Mouse (Mus musculus): ENCODE data around the gene Cutc. TPM values are rescaled to one million over a fixed set of nuclear protein-coding genes. Genes with fewer than 3 reads are reported as not detected.
A peak's percentile ranks its signal among the peaks of the same experiment; 100 is the strongest.

Gene Cutc
- polyA plus RNA-seq (2012; ENCODE audit: insufficient read depth, insufficient read length, missing spikeins), result 19.4 and 22.1 TPM in 2 replicates

DNA sequence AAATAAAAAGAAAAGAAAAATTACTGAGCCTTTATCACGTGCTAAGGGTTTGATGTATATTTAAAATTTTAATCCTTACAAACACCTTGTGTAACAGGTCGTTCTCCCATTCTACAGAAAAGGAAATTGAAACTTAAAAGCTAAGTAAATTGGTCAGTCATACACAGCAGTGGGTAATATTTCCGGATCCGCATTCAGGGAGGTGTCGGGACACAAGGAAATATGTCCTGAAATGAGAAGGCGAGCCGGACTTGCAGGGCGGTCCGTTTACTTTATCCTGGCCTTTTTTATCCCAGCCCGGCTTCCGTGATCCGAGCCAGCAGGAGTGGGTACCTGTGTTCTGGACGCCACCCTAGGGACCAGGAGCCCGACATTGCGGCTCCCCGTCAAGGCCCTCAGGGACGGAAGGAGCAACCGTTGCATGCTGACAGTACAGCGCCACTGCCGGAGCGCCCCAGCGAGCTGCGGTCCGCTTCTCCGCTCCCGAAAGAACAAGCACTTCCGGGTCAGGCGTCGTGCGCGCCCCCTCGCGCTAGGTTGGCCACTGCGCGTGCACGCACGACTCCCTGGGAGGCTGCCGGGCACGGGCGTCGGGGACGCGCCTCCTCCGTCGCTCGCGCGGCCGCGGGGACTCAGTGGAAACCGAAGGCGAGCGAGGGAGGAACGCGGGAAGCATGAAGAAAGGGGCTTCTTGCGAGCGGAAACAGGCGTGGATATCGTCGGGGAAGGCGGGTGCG lies at the start of gene Cutc, which contains the start of gene Cox15:
Cutc (plus strand) TSS at position 508 of the 737 bp plus-strand sequence.
Cox15 (minus strand) TSS at position 512 of the 737 bp plus-strand sequence.
- Histone ChIP-seq H3K4me1 (ENCODE audit: control insufficient read depth, insufficient read depth, insufficient read length, low read length) (no peaks in the 10 kb centered on the region), H3K4me3 (ENCODE audit: insufficient read depth, low read depth, low read length) (peak within 1 kb of the TSS; percentile 99), H3K27ac (replicated peaks; ENCODE audit: low read depth, low read length) (peak within 1 kb of the TSS; percentile 95)

- Histone ChIP-seq H3K4me1 (ENCODE audit: control insufficient read depth, insufficient read depth, insufficient read length, low read length) (no peaks in the 10 kb centered on the region), H3K27ac (replicated peaks; ENCODE audit: low read depth, low read length) (no peak overlapping the region), H3K4me3 (ENCODE audit: insufficient read depth, low read depth, low read length) (no peak overlapping the region)
Observed at GRCm38 (mm10) chr19:43704211-43704610, 48.6 kb upstream of the Cutc start.

DNA sequence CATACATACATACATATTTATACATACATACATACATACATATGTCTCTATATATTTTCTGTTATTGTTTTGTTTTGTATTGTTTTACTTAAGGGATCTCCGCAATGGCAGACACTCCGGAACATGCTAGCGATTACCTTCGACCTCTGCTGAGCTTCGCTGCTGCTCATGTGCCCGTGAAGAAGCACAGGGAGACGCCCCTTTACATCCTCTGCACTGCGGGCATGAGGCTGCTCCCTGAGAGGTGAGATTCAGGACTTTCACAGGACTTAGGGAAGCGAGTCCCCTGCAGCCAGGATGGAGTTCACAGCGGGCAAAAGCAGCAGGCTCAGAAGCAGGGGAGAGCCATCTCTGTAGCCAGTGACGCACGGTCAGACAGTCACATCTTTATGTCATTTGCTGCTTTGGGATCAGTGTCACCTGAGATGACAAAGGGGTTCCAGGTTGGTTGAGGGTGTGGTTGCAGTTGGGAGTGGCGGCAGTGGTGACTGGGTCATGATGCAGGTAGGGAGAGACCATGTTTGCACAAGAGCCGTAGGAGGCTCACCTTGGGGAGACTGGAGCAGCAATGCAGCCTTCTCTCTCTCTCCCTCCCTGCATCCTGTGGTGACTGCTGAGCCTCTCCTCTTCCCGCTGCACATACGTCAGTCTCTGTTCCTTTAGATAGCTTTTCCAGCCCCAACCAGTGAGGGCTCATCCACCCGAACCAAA lies 47.9 kb upstream of the Cutc start:
- no peak overlapping the region for H3K27ac ChIP-seq (replicated peaks; ENCODE audit: low read depth, low read length)
- no peak overlapping the region for H3K4me3 ChIP-seq (ENCODE audit: insufficient read depth, low read depth, low read length)
- H3K4me1 ChIP-seq (ENCODE audit: control insufficient read depth, insufficient read depth, insufficient read length, low read length), result no peaks in the 10 kb centered on the region

DNA sequence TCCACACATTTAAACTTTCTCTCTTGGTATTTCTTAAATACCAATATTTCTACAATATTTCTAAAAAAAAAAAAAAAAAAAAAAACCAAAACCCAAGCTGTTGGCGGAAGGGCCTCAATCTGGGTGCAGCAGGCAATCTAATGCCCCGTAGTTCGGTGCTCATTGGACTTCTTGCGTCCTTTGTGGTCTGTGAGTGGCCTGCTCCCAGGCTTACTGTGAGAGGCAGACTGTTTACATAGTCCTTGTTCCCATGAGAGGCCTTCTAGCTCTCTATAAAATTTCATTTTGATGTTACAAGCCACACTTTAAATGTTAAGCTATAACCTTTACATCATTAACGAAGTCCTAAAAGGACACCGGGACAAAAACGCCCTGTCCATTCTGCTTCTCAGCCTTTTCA lies 44.6 kb upstream of the Cutc start:
- Histone ChIP-seq H3K27ac (replicated peaks; ENCODE audit: low read depth, low read length) (no peak overlapping the region), H3K4me3 (ENCODE audit: insufficient read depth, low read depth, low read length) (no peak overlapping the region), H3K4me1 (ENCODE audit: control insufficient read depth, insufficient read depth, insufficient read length, low read length) (no peaks in the 10 kb centered on the region)

DNA sequence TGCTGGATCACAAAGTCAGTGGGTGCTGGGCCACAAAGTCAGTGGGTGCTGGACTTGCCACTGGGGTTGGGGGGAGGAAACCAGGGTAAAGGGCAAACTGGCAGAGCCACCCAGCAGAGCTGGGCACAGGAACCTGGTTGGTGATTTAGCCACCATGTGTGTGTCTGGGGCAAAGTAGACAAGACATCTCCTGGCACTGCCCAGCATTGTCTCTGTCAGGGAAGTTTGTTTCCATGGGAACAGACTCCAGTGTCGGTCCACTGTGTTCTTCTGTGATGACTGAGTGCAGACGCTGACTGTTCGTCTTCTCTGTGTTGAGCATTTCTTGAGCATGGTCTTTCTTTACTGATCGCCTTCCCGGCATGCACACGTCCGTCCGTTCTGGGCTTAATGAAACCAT lies 43.5 kb upstream of the Cutc start:
- H3K4me1 ChIP-seq (ENCODE audit: control insufficient read depth, insufficient read depth, insufficient read length, low read length), result no peaks in the 10 kb centered on the region
- no peak overlapping the region for H3K4me3 ChIP-seq (ENCODE audit: insufficient read depth, low read depth, low read length)
- H3K27ac ChIP-seq (replicated peaks; ENCODE audit: low read depth, low read length), result 0 out of 2 replicates have a peak overlapping the region, but pooled peaks have one; percentile 24

- H3K4me1 ChIP-seq (ENCODE audit: control insufficient read depth, insufficient read depth, insufficient read length, low read length), result no peaks in the 10 kb centered on the region
- peak overlapping the region; percentile 50; the same call in 1 of the 2 replicates for H3K27ac ChIP-seq (replicated peaks; ENCODE audit: low read depth, low read length)
- no peak overlapping the region for H3K4me3 ChIP-seq (ENCODE audit: insufficient read depth, low read depth, low read length)
Observed at GRCm38 (mm10) chr19:43711159-43711916, 41.5 kb upstream of the Cutc start.

- no peak overlapping the region for H3K27ac ChIP-seq (replicated peaks; ENCODE audit: low read depth, low read length)
- no peaks in the 10 kb centered on the region for H3K4me1 ChIP-seq (ENCODE audit: control insufficient read depth, insufficient read depth, insufficient read length, low read length)
- no peak overlapping the region for H3K4me3 ChIP-seq (ENCODE audit: insufficient read depth, low read depth, low read length)
Observed at GRCm38 (mm10) chr19:43711971-43712370, 40.8 kb upstream of the Cutc start.

DNA sequence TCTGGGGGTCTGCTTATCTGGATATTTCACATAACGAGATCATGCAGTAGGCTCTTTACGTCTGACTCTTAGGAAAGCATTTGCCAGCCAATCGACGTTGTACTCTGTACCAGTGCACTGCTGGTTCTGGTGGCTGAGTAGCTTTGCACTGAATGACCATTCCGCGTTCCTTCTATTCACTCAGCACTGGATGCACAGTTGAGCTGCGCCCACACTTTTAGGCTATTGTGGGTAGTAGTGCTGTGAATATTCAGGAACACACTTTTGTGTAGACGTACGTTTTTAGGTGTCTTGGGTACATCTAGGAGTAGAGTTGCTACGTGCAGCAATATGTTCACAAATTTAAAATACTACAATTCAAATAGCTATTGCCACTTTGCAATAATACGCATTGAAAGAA lies 32.7 kb upstream of the Cutc start:
- Histone ChIP-seq H3K27ac (replicated peaks; ENCODE audit: low read depth, low read length) (no peak overlapping the region), H3K4me1 (ENCODE audit: control insufficient read depth, insufficient read depth, insufficient read length, low read length) (peaks cover 4% of the 10 kb centered on the region; the same call in 1 of the 2 replicates), H3K4me3 (ENCODE audit: insufficient read depth, low read depth, low read length) (no peak overlapping the region)

- no peak overlapping the region for H3K27ac ChIP-seq (replicated peaks; ENCODE audit: low read depth, low read length)
- no peak overlapping the region for H3K4me3 ChIP-seq (ENCODE audit: insufficient read depth, low read depth, low read length)
- H3K4me1 ChIP-seq (ENCODE audit: control insufficient read depth, insufficient read depth, insufficient read length, low read length), result peaks cover 4% of the 10 kb centered on the region; the same call in 1 of the 2 replicates
Observed at GRCm38 (mm10) chr19:43722891-43723290, 29.9 kb upstream of the Cutc start.

- Histone ChIP-seq H3K4me1 (ENCODE audit: control insufficient read depth, insufficient read depth, insufficient read length, low read length) (peaks cover 4% of the 10 kb centered on the region; the same call in 1 of the 2 replicates), H3K4me3 (ENCODE audit: insufficient read depth, low read depth, low read length) (no peak overlapping the region)
Observed at GRCm38 (mm10) chr19:43723501-43723900, 29.3 kb upstream of the Cutc start.

DNA sequence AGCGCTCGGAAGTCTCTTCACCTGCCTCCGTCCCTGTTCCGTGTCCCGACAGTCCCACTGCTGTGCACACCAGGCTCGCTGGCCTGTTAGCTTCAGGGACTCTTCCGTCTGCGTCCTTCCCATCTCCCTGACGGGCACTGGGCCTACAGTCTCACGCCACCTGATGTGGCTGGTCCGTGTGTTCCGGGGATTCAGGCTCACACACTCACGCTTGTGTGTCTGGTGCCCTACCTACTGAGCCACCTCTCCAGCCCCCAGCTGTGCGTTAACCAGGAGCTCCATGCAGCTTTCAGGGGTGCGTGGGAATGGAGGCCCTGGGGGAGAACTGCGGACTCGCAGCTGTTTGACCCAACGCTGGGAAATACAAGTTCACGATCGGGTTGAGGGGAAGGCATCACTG lies 28.6 kb upstream of the Cutc start:
- Histone ChIP-seq H3K27ac (replicated peaks; ENCODE audit: low read depth, low read length) (no peak overlapping the region), H3K4me3 (ENCODE audit: insufficient read depth, low read depth, low read length) (no peak overlapping the region), H3K4me1 (ENCODE audit: control insufficient read depth, insufficient read depth, insufficient read length, low read length) (peaks cover 4% of the 10 kb centered on the region; the same call in 1 of the 2 replicates)

More at GRCm38 (mm10) chr19:43723501-43723900, 29.3 kb upstream of the Cutc start:
- no peak overlapping the region for H3K27ac ChIP-seq (replicated peaks; ENCODE audit: low read depth, low read length)

- Histone ChIP-seq H3K4me3 (ENCODE audit: insufficient read depth, low read depth, low read length) (no peak overlapping the region), H3K4me1 (ENCODE audit: control insufficient read depth, insufficient read depth, insufficient read length, low read length) (peaks cover 4% of the 10 kb centered on the region; the same call in 1 of the 2 replicates), H3K27ac (replicated peaks; ENCODE audit: low read depth, low read length) (no peak overlapping the region)
Observed at GRCm38 (mm10) chr19:43724821-43725220, 28.0 kb upstream of the Cutc start.

- H3K4me3 ChIP-seq (ENCODE audit: insufficient read depth, low read depth, low read length), result no peak overlapping the region
- no peak overlapping the region for H3K27ac ChIP-seq (replicated peaks; ENCODE audit: low read depth, low read length)
- peaks cover 4% of the 10 kb centered on the region; the same call in 1 of the 2 replicates for H3K4me1 ChIP-seq (ENCODE audit: control insufficient read depth, insufficient read depth, insufficient read length, low read length)
Observed at GRCm38 (mm10) chr19:43726510-43727146, 26.2 kb upstream of the Cutc start.

DNA sequence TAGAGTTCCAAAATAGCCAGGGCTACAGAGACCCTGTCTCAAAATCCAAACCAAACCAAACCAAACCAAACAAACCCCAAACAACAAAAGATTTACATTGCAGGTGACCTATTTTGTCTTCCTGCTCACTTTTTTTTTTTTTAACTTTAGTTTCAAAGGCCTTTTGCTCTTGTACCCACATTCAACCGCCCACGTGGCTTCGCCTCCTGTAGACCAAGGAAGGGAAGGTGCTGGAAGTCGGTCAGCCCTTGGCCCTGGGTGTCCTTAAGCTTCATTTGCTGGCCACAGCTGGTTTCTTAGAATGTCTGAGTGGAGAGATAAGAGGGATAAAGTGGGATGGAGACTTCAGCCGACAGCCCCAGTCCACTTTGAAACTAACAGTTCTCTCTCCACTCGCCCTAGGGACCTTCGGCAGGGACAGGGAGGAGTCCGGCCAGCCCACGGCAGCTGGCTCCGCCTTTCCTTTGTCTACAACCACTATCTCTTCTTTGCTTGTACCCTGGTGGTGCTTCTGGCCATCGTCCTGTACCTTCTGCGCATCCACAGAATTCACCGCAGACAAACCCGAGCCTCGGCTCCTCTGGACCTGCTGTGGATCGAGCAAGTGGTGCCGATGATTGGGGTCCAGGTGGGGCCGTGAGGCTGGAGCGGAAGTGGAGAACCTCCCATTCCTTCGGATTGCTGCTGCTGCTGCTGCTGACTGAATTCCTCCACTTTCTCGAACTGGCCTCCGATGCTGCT lies 23.3 kb upstream of the Cutc start:
- peak overlapping the region; percentile 38; the same call in 1 of the 2 replicates for H3K4me3 ChIP-seq (ENCODE audit: insufficient read depth, low read depth, low read length)
- H3K27ac ChIP-seq (replicated peaks; ENCODE audit: low read depth, low read length), result no peak overlapping the region
- no peaks in the 10 kb centered on the region for H3K4me1 ChIP-seq (ENCODE audit: control insufficient read depth, insufficient read depth, insufficient read length, low read length)
